Mouse (Mus musculus) ES-E14 (cell line): ENCODE measurements around the gene Dcun1d3.

Source experiments
- CHD2 ChIP-seq: IDR thresholded peaks from 2 replicates; pipeline ENCODE4 v1.6.1; 2014; ENCODE audit warnings: mild to moderate bottlenecking, low read depth, low read length, inconsistent platforms
- ZC3H11A ChIP-seq: IDR thresholded peaks from 2 replicates; pipeline ENCODE4 v1.6.1; 2012; ENCODE audit warnings: low read depth, mild to moderate bottlenecking, inconsistent platforms, low read length, borderline replicate concordance
- ZNF384 ChIP-seq: IDR thresholded peaks from 2 replicates; pipeline ENCODE4 v1.6.1; 2012; ENCODE audit warnings: low read depth, low read length, inconsistent platforms

DNA sequence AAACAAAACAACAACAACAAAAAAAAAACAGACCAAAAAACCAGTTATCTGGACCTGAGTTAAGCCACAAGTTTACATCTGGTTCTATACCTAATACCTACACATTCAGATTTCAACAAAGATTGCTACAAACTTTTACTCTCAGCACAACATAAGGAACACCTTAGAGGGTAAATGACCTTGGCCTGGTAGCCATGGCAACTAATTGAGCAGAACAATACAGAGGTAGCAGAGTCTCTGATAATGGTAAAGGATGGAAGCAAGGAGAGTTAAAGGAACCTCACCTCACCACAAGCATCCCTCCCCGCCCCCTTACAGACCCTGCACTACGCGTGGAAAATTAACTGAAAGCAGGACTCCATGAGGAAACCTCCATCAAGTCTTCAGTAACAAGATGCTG is 36.0 kb downstream of the Dcun1d3 start:
- 0 out of 2 replicates have a peak, but pooled peaks have one; percentile 18 for TF ChIP-seq CHD2
- no peak for TF ChIP-seq ZNF384
- TF ChIP-seq ZC3H11A: no peak
